Mouse (Mus musculus): ENCODE data around the gene Fcho2. TPM values are rescaled to one million over a fixed set of nuclear protein-coding genes. Genes with fewer than 3 reads are reported as not detected.

The Fcho2 gene
- polyA plus RNA-seq, 1 experiment = 7.8 TPM

GRCm38 (mm10) chr13:98743829-98744228 lies 71.4 kb downstream of the Fcho2 start:
- TF ChIP-seq POLR2A (IDR thresholded peaks at IDR 0.05; ENCODE audit: low read depth, low read length) (no peak), CTCF (IDR thresholded peaks at IDR 0.05; ENCODE audit: extremely low read depth, insufficient read depth, insufficient read length, insufficient replicate concordance) (no peak)
- Histone ChIP-seq H3K27ac (ENCODE audit: insufficient read depth, low read length) (no peak overlapping the region), H3K4me1 (ENCODE audit: control insufficient read depth, insufficient read depth, insufficient read length) (no peaks in the 10 kb centered on the region), H3K36me3 (ENCODE audit: control insufficient read depth, insufficient read depth, low read length) (peaks cover 18% of the 10 kb centered on the region), H3K27me3 (ENCODE audit: control insufficient read depth, insufficient read depth, low read length) (no peaks in the 10 kb centered on the region), H3K4me3 (ENCODE audit: extremely low read depth, insufficient read depth, insufficient read length) (no peak overlapping the region)
- no peak for DNase-seq (ENCODE audit: low read depth in 1 of 2, low spot score in 2 of 2)

GRCm38 (mm10) chr13:98743214-98743613 lies 72.0 kb downstream of the Fcho2 start:
- Histone ChIP-seq H3K4me3 (ENCODE audit: extremely low read depth, insufficient read depth, insufficient read length) (no peak overlapping the region), H3K36me3 (ENCODE audit: control insufficient read depth, insufficient read depth, low read length) (peaks cover 19% of the 10 kb centered on the region)
- whole genome bisulfite sequencing = 83% methylated on average over 6 of the region's 6 CpGs

GRCm38 (mm10) chr13:98738213-98738612 lies 77.0 kb downstream of the Fcho2 start:
- Histone ChIP-seq H3K36me3 (ENCODE audit: control insufficient read depth, insufficient read depth, low read length) (peaks cover 20% of the 10 kb centered on the region), H3K4me1 (ENCODE audit: control insufficient read depth, insufficient read depth, insufficient read length) (no peaks in the 10 kb centered on the region), H3K27me3 (ENCODE audit: control insufficient read depth, insufficient read depth, low read length) (no peaks in the 10 kb centered on the region), H3K4me3 (ENCODE audit: extremely low read depth, insufficient read depth, insufficient read length) (no peak overlapping the region), H3K27ac (ENCODE audit: insufficient read depth, low read length) (no peak overlapping the region)
- DNase-seq (ENCODE audit: low read depth in 1 of 2, low spot score in 2 of 2) = no peak
- WGBS = 93% methylated on average over 2 of the region's 2 CpGs
- TF ChIP-seq CTCF (IDR thresholded peaks at IDR 0.05; ENCODE audit: extremely low read depth, insufficient read depth, insufficient read length, insufficient replicate concordance) = no peak

More at GRCm38 (mm10) chr13:98743214-98743613, 72.0 kb downstream of the Fcho2 start:
- TF ChIP-seq POLR2A (IDR thresholded peaks at IDR 0.05; ENCODE audit: low read depth, low read length) = no peak
- Histone ChIP-seq H3K27ac (ENCODE audit: insufficient read depth, low read length) (no peak overlapping the region), H3K4me1 (ENCODE audit: control insufficient read depth, insufficient read depth, insufficient read length) (no peaks in the 10 kb centered on the region), H3K27me3 (ENCODE audit: control insufficient read depth, insufficient read depth, low read length) (no peaks in the 10 kb centered on the region)
- no peak for DNase-seq (ENCODE audit: low read depth in 1 of 2, low spot score in 2 of 2)

- Histone ChIP-seq H3K27ac (ENCODE audit: insufficient read depth, low read length) (no peak overlapping the region), H3K36me3 (ENCODE audit: control insufficient read depth, insufficient read depth, low read length) (peaks cover 28% of the 10 kb centered on the region), H3K27me3 (ENCODE audit: control insufficient read depth, insufficient read depth, low read length) (no peaks in the 10 kb centered on the region), H3K4me1 (ENCODE audit: control insufficient read depth, insufficient read depth, insufficient read length) (no peaks in the 10 kb centered on the region), H3K4me3 (ENCODE audit: extremely low read depth, insufficient read depth, insufficient read length) (no peak overlapping the region)
- no peak for DNase-seq (ENCODE audit: low read depth in 1 of 2, low spot score in 2 of 2)
- no peak for TF ChIP-seq POLR2A (IDR thresholded peaks at IDR 0.05; ENCODE audit: low read depth, low read length)
- no peak for TF ChIP-seq CTCF (IDR thresholded peaks at IDR 0.05; ENCODE audit: extremely low read depth, insufficient read depth, insufficient read length, insufficient replicate concordance)
- 62% methylated on average over 3 of the region's 3 CpGs for WGBS
Measured at GRCm38 (mm10) chr13:98733292-98733691, 82.0 kb downstream of the Fcho2 start.

- TF ChIP-seq POLR2A (IDR thresholded peaks at IDR 0.05; ENCODE audit: low read depth, low read length) (no peak), CTCF (IDR thresholded peaks at IDR 0.05; ENCODE audit: extremely low read depth, insufficient read depth, insufficient read length, insufficient replicate concordance) (no peak)
- H3K27me3 ChIP-seq (ENCODE audit: control insufficient read depth, insufficient read depth, low read length) = no peaks in the 10 kb centered on the region
- H3K36me3 ChIP-seq (ENCODE audit: control insufficient read depth, insufficient read depth, low read length) = peaks cover 33% of the 10 kb centered on the region
- no peaks in the 10 kb centered on the region for H3K4me1 ChIP-seq (ENCODE audit: control insufficient read depth, insufficient read depth, insufficient read length)
- H3K4me3 ChIP-seq (ENCODE audit: extremely low read depth, insufficient read depth, insufficient read length) = no peak overlapping the region
- no peak for DNase-seq (ENCODE audit: low read depth in 1 of 2, low spot score in 2 of 2)
- no peak overlapping the region for H3K27ac ChIP-seq (ENCODE audit: insufficient read depth, low read length)
- 43% methylated on average over 1 of the region's 1 CpGs for WGBS
Measured at GRCm38 (mm10) chr13:98729271-98730062, 85.8 kb downstream of the Fcho2 start.

- DNase-seq (ENCODE audit: low read depth in 1 of 2, low spot score in 2 of 2) = no peak
- H3K4me3 ChIP-seq (ENCODE audit: extremely low read depth, insufficient read depth, insufficient read length) = no peak overlapping the region
- 69% methylated on average over 4 of the region's 4 CpGs for WGBS
- H3K27ac ChIP-seq (ENCODE audit: insufficient read depth, low read length) = no peak overlapping the region
- H3K4me1 ChIP-seq (ENCODE audit: control insufficient read depth, insufficient read depth, insufficient read length) = no peaks in the 10 kb centered on the region
- peaks cover 20% of the 10 kb centered on the region for H3K36me3 ChIP-seq (ENCODE audit: control insufficient read depth, insufficient read depth, low read length)
- H3K27me3 ChIP-seq (ENCODE audit: control insufficient read depth, insufficient read depth, low read length) = no peaks in the 10 kb centered on the region
- TF ChIP-seq CTCF (IDR thresholded peaks at IDR 0.05; ENCODE audit: extremely low read depth, insufficient read depth, insufficient read length, insufficient replicate concordance) = peak; percentile 11; the same call in 1 of the 2 replicates
- TF ChIP-seq POLR2A (IDR thresholded peaks at IDR 0.05; ENCODE audit: low read depth, low read length) = no peak
Measured at GRCm38 (mm10) chr13:98726494-98726893, 88.8 kb downstream of the Fcho2 start.

GRCm38 (mm10) chr13:98723430-98723829 lies 91.8 kb downstream of the Fcho2 start:
- H3K27me3 ChIP-seq (ENCODE audit: control insufficient read depth, insufficient read depth, low read length) = no peaks in the 10 kb centered on the region
- H3K4me1 ChIP-seq (ENCODE audit: control insufficient read depth, insufficient read depth, insufficient read length) = no peaks in the 10 kb centered on the region
- no peak overlapping the region for H3K4me3 ChIP-seq (ENCODE audit: extremely low read depth, insufficient read depth, insufficient read length)
- WGBS = 75% methylated on average over 1 of the region's 1 CpGs
- TF ChIP-seq POLR2A (IDR thresholded peaks at IDR 0.05; ENCODE audit: low read depth, low read length) (no peak), CTCF (IDR thresholded peaks at IDR 0.05; ENCODE audit: extremely low read depth, insufficient read depth, insufficient read length, insufficient replicate concordance) (no peak)
- no peak for DNase-seq (ENCODE audit: low read depth in 1 of 2, low spot score in 2 of 2)
- no peak overlapping the region for H3K27ac ChIP-seq (ENCODE audit: insufficient read depth, low read length)
- H3K36me3 ChIP-seq (ENCODE audit: control insufficient read depth, insufficient read depth, low read length) = peaks cover 12% of the 10 kb centered on the region
